Mouse (Mus musculus) embryonic fibroblast, embryonic 13.5 days (primary cell): ENCODE results near the gene Atp6v1fnb. TPM values are rescaled to one million over a fixed set of nuclear protein-coding genes. Genes with fewer than 3 reads are reported as not detected.
A peak's percentile ranks its signal among the peaks of the same experiment; 100 is the strongest.

Experiments
- H3K27ac ChIP-seq: 2 replicates; pipeline ENCODE4 v1.5.1; 2012; ENCODE audit warnings: low read length, control low read depth, inconsistent platforms; ENCODE audit not compliant: insufficient read depth
- H3K4me1 ChIP-seq: 2 replicates; pipeline ENCODE4 v1.6.1; 2011; ENCODE audit warnings: low read length; ENCODE audit not compliant: control insufficient read depth, insufficient read depth
- H3K4me3 ChIP-seq: 2 replicates; pipeline ENCODE4 v1.5.1; 2011; ENCODE audit warnings: mild to moderate bottlenecking, control low read depth, low read length; ENCODE audit not compliant: insufficient read depth
- CTCF ChIP-seq: IDR thresholded peaks from 2 replicates; pipeline ENCODE4 v1.5.1; 2011; ENCODE audit warnings: mild to moderate bottlenecking, control low read depth, low read length, moderate library complexity, borderline replicate concordance; ENCODE audit not compliant: insufficient read depth
- POLR2A ChIP-seq: IDR thresholded peaks from 2 replicates; pipeline ENCODE4 v1.6.1; 2011; ENCODE audit warnings: low read depth, mild to moderate bottlenecking, control low read depth, low read length, moderate library complexity
- polyA plus RNA-seq: library from polyadenylated mRNA; stranded (reverse); fragments of >200 nt; gene quantifications from 2 replicates; pipeline ENCODE4 v1.2.4, GENCODE M21; 2011; ENCODE audit warnings: low read depth; ENCODE audit not compliant: missing spikeins, insufficient read length

The Atp6v1fnb gene
- polyA plus RNA-seq, 1 experiment: not detected

DNA sequence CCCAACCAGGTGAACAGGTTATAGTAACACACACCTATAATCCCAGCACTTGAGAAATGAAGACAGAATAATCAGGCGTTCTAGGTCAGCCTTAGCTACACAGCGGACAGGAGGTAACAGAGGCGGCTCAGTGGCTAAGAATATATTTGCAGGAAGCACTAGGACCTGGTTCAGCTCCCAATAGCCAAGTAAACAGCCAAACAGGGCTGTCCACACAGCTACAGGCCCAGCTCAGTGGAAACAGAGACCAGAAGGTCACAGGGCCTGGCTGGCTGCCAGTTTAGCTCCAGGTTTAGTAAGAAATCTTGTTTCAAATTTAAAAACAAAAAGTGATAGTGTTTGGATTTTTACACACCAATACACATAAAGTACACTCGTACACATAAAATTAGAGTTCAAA, 22.9 kb downstream of the Atp6v1fnb start:
- Histone ChIP-seq H3K4me3 (no peak overlapping the region), H3K27ac (no peak overlapping the region), H3K4me1 (no peaks in the 10 kb centered on the region)
- TF ChIP-seq POLR2A (no peak), CTCF (no peak)

DNA sequence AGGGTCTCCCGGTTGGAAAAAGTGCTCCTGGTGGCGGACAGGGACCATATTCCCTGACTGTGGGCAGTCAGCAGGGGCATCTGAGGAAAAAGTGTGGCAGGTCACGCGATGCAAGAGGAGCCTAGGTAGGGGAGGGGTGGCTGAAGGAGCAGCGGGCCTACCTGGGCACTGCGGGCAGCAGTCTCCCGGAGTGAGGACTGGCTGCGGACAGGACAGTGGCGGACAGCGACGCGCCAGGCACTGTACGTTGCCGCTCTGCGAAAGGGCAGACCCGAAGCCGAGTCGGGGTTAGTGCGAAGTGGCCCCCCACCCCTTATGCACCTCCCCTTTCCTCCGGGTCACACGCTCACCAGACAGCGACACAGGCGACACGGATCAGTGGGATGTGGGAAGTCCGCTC, 25.0 kb downstream of the Atp6v1fnb start:
- H3K4me3 ChIP-seq: no peak overlapping the region
- H3K27ac ChIP-seq: no peak overlapping the region
- H3K4me1 ChIP-seq: no peaks in the 10 kb centered on the region
- TF ChIP-seq CTCF (no peak), POLR2A (no peak)

DNA sequence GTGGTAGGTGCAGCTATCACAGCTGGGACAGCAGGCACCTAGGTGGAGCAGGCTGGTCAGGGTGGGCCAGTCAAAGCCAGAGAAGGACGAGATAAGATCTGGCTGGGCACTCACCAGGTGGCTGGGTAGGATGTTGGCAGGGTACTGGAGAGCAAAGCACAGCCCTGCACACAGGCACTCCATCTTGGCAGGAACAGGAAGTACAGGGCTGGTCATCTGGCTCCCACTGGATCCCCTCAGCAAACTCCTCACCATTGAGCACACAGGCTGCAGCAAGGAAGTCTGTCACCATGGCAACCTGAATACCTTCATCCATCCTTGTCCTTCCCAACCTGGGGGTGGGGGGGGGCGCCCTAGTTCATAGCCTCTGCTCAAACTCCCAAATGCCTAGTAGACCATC, 26.6 kb downstream of the Atp6v1fnb start:
- TF ChIP-seq POLR2A (no peak), CTCF (no peak)
- Histone ChIP-seq H3K4me3 (no peak overlapping the region), H3K27ac (no peak overlapping the region), H3K4me1 (no peaks in the 10 kb centered on the region)

DNA sequence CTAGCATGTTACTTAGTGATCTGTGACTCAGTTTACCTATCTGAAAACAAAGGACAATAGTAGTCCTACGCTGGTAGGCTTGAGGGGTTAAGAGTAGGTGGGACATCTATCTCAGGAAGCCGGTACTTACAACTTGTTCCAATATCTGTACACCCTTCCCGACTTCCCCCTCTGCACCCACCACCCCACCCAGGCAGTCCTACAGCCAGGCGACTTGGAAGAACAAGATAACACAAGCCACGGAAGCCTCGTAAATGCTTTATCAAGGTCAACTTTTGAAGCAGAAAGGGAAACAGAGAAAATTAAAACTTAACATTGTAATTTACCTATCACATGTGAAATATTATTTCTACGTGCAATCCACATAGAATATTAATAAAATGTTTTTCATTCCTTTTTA, 28.9 kb downstream of the Atp6v1fnb start:
- TF ChIP-seq POLR2A (no peak), CTCF (no peak)
- Histone ChIP-seq H3K4me3 (no peak overlapping the region), H3K27ac (no peak overlapping the region), H3K4me1 (no peaks in the 10 kb centered on the region)

DNA sequence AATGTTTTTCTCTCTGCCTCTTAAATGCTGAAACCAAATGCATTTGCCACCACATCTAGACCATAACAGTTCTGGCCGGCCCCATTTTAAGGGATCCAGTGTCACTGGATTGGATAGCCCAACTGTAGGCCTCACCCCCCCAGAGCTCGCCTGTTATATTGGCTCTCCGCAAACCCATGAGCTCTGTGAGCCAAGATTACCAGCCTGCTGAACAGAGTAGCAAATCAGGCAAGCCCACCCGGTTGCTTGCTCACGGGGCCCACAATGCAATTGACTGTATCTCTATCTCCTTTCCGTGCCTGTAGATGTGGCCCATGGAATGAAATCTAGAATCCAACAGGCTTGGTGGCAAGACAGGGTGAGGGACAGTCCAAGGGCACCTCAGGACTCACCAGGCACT, 29.6 kb downstream of the Atp6v1fnb start:
- TF ChIP-seq POLR2A (no peak), CTCF (no peak)
- no peaks in the 10 kb centered on the region for H3K4me1 ChIP-seq

DNA sequence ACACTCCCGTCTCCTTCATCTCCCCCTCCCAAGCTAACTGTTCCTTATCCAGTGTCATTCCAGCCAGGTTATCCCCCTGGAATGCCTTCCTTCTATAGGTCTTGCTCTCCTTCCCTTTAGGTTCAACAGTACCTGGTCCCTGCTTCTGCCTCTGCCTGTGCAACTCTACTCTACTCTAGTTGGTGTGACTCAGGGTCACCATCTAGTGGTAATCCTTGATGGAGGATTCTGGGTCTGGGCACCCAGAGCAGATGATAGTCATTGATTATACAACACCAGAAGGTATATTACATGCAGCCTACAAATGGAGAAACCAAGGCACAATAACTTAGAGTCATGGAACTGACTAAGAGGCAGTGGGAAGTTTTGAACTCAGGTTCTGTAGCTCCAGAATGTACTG, 30.4 kb downstream of the Atp6v1fnb start:
- TF ChIP-seq CTCF (no peak), POLR2A (no peak)
- H3K4me1 ChIP-seq: no peaks in the 10 kb centered on the region
- no peak overlapping the region for H3K27ac ChIP-seq
- H3K4me3 ChIP-seq: no peak overlapping the region

More for the DNA sequence above, 29.6 kb downstream of the Atp6v1fnb start:
- Histone ChIP-seq H3K4me3 (no peak overlapping the region), H3K27ac (no peak overlapping the region)

DNA sequence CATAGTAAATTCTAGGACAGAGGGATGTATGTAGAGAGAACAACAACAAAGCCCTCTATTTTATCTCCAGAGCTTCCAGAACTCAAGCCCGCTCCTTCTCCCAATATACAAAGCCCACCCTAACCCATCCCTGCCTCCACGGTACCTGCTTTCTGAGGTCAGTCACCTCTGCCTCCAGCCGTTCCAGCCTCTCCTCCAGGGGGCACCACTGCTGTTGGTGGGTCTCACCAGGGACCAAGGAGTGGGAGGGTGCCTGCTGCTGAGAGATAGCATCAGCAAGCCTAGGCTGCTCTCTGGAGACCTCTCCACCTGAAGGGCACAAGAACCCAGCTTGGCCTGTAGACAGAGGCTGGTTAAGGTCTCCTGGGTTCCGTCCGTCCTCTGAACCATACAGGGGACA, 34.3 kb downstream of the Atp6v1fnb start:
- Histone ChIP-seq H3K27ac (no peak overlapping the region), H3K4me1 (no peaks in the 10 kb centered on the region), H3K4me3 (no peak overlapping the region)
- TF ChIP-seq POLR2A: no peak
- TF ChIP-seq CTCF: no peak

DNA sequence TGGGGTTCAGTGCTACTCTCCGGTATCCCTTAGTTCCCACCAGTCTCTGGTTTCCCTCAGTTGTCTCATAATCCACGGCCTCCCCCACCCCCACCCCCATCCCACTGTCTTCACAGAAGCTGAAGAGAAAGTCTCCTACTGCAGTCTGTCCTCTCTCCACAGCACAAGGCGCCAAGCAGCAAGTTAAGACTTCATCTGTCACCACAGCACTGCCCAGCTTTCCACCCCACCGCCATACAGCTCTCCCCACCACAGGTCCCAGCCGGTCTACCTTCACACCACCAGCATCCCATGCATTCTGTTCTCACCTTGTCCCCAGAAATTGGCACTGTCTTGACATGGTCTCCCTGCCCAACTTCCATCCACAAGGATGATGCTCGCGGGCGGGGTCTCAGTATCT, 35.6 kb downstream of the Atp6v1fnb start:
- H3K27ac ChIP-seq: no peak overlapping the region
- no peak overlapping the region for H3K4me3 ChIP-seq
- TF ChIP-seq POLR2A (no peak), CTCF (no peak)
- no peaks in the 10 kb centered on the region for H3K4me1 ChIP-seq

DNA sequence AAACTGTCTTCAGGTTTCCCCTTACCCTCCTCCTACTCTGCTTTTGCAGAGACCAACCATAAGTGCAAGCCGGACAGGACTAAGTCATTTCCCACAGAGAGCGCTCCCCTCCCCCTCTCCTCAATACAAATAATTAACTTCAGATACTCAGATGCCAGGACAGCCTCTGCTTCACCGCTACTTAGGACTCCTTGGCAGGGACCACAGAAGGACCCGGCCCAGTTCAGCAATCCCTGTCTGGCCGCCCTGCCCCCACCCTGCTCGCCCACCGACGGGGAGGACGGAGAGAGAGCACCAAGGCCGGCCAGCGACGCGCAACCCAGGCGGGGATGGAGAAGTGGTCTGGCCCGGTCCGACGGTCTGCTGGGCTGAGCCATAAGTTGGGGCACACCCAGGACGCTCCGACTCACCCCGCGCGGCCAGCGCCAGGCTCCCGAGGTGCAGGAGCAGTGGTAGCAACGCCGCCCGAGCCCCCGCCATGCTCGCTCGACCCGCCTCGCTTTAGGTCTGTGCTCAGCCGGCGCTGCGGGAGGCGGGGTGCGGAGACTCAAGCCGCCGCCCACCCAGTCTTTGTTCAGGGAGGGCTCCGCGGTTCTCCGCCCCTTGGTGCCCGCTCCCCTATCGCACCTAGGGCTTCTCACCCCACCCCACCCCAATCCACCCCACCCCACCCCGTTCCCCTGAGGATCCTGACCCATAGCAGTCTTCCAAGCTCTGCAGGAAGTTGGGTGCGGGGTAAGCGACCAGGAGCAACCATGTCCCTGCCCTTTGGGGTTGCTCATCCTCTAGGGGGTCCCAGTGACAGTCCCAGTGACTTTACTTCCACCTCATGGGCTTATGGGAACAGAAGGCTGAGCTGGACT, 36.4 kb downstream of the Atp6v1fnb start, which contains the start of gene Kcp:
Kcp (minus strand) TSS at position 506 of the 863 bp plus-strand sequence.
- no peaks in the 10 kb centered on the region for H3K4me1 ChIP-seq
- TF ChIP-seq POLR2A (no peak), CTCF (no peak)
- H3K27ac ChIP-seq: no peak within 1 kb of the TSS
- H3K4me3 ChIP-seq: peak within 1 kb of the TSS; percentile 31

DNA sequence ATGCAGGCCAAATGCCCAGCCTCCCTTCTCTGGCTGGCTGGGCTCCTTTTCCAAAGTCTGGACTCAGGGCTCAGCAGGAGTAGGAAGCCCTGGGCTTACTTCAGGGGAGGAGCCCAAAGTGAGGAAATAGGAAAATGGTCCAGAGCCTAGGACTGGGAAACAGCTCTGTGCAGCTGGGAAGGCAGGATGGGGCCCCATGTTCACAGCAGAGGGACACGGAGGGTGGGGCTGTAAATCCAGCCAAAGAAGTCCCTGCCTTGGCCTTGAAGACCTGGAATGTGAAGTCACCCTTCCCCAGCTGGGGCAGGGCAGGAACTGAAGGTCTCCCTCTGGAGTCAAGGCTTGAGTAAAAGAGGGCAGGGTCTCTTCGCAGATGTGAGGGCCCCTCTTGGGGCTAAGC, 37.8 kb downstream of the Atp6v1fnb start:
- Histone ChIP-seq H3K27ac (no peak overlapping the region), H3K4me3 (no peak overlapping the region), H3K4me1 (no peaks in the 10 kb centered on the region)
- no peak for TF ChIP-seq POLR2A
- no peak for TF ChIP-seq CTCF

DNA sequence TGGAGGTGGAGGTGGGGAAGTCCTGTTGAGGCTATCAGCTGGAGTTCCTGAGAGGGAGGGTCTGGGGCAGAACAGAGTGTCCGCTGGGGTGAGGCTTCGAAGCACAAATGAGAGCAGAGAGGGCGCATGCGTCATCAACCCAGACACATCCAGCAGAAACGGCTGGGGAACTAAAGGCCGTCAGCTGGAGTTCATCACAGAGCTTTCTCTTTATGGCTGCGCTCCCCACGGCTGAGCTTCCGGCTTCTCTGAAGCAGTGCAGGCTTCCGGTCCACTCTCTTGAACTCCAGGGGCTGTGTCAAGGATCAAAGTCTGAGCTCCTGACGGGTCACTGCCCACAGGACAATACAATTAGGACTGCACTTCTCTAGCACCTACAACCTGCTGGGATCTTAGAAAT, 42.0 kb downstream of the Atp6v1fnb start:
- Histone ChIP-seq H3K4me3 (no peak overlapping the region), H3K4me1 (no peaks in the 10 kb centered on the region), H3K27ac (no peak overlapping the region)
- TF ChIP-seq CTCF (no peak), POLR2A (no peak)
